Mouse (Mus musculus) embryonic facial prominence, embryonic 14.5 days (tissue): ENCODE results near the gene Dhps. TPM values are rescaled to one million over a fixed set of nuclear protein-coding genes. Genes with fewer than 3 reads are reported as not detected.
"Not testable (repeated sequence)": the region's sequence is repeated elsewhere in the genome, so short reads cannot be mapped to it uniquely, and the experiment has no call there.

Source experiments
- ATAC-seq: fragments of 200-750 bp; cut with Nextera tagmentation; 2 replicates; pipeline ENCODE4 v1.8.0; 2017; ENCODE audit warnings: low read depth, moderate number of reproducible peaks, moderate TSS enrichment
- DNase-seq: peaks from one replicate; pipeline ENCODE4 v3.0.0-alpha.2; 2015; ENCODE audit warnings: low spot score
- H3K27ac ChIP-seq: fragments of 300-500 bp; sonication (generic); replicated peaks from 2 replicates; pipeline ENCODE4 v1.5.1; 2014; ENCODE audit warnings: low read depth, mild to moderate bottlenecking, low read length, moderate library complexity
- H3K27me3 ChIP-seq: fragments of 300-500 bp; sonication (generic); replicated peaks from 2 replicates; pipeline ENCODE4 v1.6.1; 2014; ENCODE audit warnings: low read length; ENCODE audit not compliant: control insufficient read depth, insufficient read depth
- H3K36me3 ChIP-seq: fragments of 300-500 bp; sonication (generic); 2 replicates; pipeline ENCODE4 v1.6.1; 2014; ENCODE audit warnings: low read length, mixed read lengths; ENCODE audit not compliant: control insufficient read depth, insufficient read depth
- H3K4me1 ChIP-seq: fragments of 300-500 bp; sonication (generic); 2 replicates; pipeline ENCODE4 v1.6.1; 2014; ENCODE audit warnings: antibody characterized with exemption, low read length; ENCODE audit not compliant: control insufficient read depth, insufficient read depth
- H3K4me2 ChIP-seq: fragments of 300-500 bp; sonication (generic); 2 replicates; pipeline ENCODE4 v1.6.1; 2014; ENCODE audit warnings: low read depth, mild to moderate bottlenecking, low read length, moderate library complexity, mixed read lengths
- H3K4me3 ChIP-seq: fragments of 300-500 bp; sonication (generic); 2 replicates; pipeline ENCODE4 v1.5.1; 2014; ENCODE audit warnings: low read depth, mild to moderate bottlenecking, low read length
- H3K9ac ChIP-seq: fragments of 300-500 bp; sonication (generic); 2 replicates; pipeline ENCODE4 v1.6.1; 2014; ENCODE audit warnings: low read depth, mild to moderate bottlenecking, low read length, moderate library complexity, mixed read lengths
- H3K9me3 ChIP-seq: fragments of 300-500 bp; sonication (generic); 2 replicates; pipeline ENCODE4 v1.6.1; 2016; ENCODE audit warnings: low read length; ENCODE audit not compliant: control insufficient read depth
- WGBS: fragments of 180-500 bp; shearing (Covaris S2); extraction: QIAGEN DNeasy Blood & Tissue Kit; methylation state at CpG from one replicate; pipeline ENCODE4 v1.1.7; 2014; 5-methylcytosine and 5-hydroxymethylcytosine counted together
- polyA plus RNA-seq: library from polyadenylated mRNA; unstranded; fragments of >200 nt; fragmentation: Nextera tagmentation; extraction: Ambion mirVana; gene quantifications from 2 replicates; pipeline ENCODE4 v1.2.1, GENCODE M21; 2014

The Dhps gene
- polyA plus RNA-seq, 1 experiment from 2014 or later: 44.0 TPM

- peak; percentile 16; the same call in 1 of the 2 replicates for ATAC-seq
- DNase-seq: peak; percentile 84
- peak within 1 kb of the TSS; percentile 87 for H3K4me2 ChIP-seq
- peak within 1 kb of the TSS; percentile 72 for H3K27ac ChIP-seq
- peak within 1 kb of the TSS; percentile 81 for H3K9ac ChIP-seq
- H3K4me3 ChIP-seq: peak within 1 kb of the TSS; percentile 75
- H3K9me3 ChIP-seq: no peaks in the 10 kb centered on the region
- no peaks in the 10 kb centered on the region for H3K27me3 ChIP-seq
- H3K36me3 ChIP-seq: peaks cover 33% of the 10 kb centered on the region
- WGBS: under 1% methylated on average over 30 of the region's 30 CpGs
- peaks cover 16% of the 10 kb centered on the region for H3K4me1 ChIP-seq
Observed at GRCm38 (mm10) chr8:85080532-85081215, 9.1 kb downstream of the Dhps start, which contains the start of gene Wdr83os. TSS of gene Wdr83os (plus strand) at chr8:85080740.

- DNase-seq (peak; percentile 56), ATAC-seq (peak; percentile 44)
- H3K27ac ChIP-seq: peak within 1 kb of the TSS; percentile 72
- peaks cover 16% of the 10 kb centered on the region for H3K4me1 ChIP-seq
- 0 out of 2 replicates have a peak, but pooled peaks cover 28% of the 10 kb centered on the region for H3K36me3 ChIP-seq
- peak within 1 kb of the TSS; percentile 81 for H3K9ac ChIP-seq
- under 1% methylated on average over 9 of the region's 9 CpGs for WGBS
- H3K4me2 ChIP-seq: peak within 1 kb of the TSS; percentile 87
- H3K4me3 ChIP-seq: peak within 1 kb of the TSS; percentile 75
- H3K27me3 ChIP-seq: no peaks in the 10 kb centered on the region
- H3K9me3 ChIP-seq: no peaks in the 10 kb centered on the region
Observed at GRCm38 (mm10) chr8:85081216-85081555, 9.6 kb downstream of the Dhps start, which contains the start of gene Wdr83. TSS of gene Wdr83 (minus strand) at chr8:85081306.

DNA sequence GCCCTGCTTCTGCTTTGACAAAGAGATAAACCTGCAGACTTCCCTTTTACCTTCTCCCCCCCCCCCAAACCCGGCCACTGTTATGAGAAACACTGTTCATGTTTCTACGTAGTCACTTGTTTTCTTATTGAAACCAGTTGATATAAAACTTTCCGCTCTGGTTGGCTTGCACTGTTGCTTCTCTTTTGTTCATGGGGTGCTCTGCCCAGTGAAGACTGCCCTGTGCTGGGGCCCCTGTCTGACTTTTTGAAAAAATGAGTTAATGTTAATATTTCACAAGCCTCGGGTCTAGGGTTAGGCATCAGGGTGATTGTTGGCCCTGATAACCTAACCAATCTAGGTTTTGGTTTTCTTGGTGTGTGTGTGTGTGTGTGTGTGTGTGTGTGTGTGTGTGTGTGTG, 10.6 kb downstream of the Dhps start:
- H3K9me3 ChIP-seq, H3K27me3 ChIP-seq, H3K4me2 ChIP-seq, H3K27ac ChIP-seq, ATAC-seq, H3K9ac ChIP-seq, H3K4me3 ChIP-seq, DNase-seq: not testable (repeated sequence)
- H3K4me1 ChIP-seq: peaks cover 16% of the 10 kb centered on the region
- WGBS: 78% methylated on average over 4 of the region's 4 CpGs
- H3K36me3 ChIP-seq: peaks cover 25% of the 10 kb centered on the region; the same call in 1 of the 2 replicates

DNA sequence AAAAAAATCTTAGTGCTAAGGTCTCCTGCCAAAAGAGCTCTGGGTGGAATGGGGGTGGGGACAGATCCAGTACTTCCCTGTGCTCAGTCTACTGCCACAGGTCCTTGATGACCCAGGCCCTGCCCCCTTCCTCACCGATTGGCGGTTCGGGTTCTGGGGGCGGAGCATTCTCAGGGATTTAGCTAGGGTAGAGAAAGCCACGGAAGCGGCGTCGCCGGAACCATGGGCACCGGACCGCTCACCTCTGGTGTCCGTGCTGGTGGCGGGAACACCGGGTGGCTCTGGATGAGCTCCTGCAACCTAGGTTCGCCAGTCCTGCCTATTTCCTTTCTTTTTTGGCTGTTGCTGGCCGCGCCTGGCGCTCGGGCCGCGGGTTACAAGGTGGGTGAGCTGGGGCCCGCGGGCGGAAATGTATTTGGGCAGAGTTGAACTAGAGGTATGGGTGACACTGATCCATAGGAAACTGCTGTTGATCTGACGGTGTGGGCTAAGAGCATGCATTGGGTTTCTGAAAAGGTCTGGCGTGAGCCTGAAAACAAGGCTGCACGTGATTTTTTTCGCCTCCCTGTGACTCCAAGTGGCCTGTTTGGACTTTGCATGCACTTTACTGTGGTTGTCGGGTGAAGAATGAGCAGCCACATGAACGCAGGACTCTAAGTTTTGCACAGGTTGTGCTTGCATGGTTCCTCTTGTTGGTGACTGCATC, 11.7 kb downstream of the Dhps start, which contains the start of gene Man2b1:
Gene Man2b1 (plus strand): TSS at position 163 of the 706 bp plus-strand sequence.
- 2% methylated on average over 30 of the region's 30 CpGs for WGBS
- DNase-seq: peak; percentile 93
- peak; percentile 92 for ATAC-seq
- no peaks in the 10 kb centered on the region for H3K9me3 ChIP-seq
- H3K27me3 ChIP-seq: no peaks in the 10 kb centered on the region
- peaks cover 29% of the 10 kb centered on the region for H3K36me3 ChIP-seq
- peak within 1 kb of the TSS; percentile 63 for H3K4me3 ChIP-seq
- peak within 1 kb of the TSS; percentile 79 for H3K4me2 ChIP-seq
- no peak within 1 kb of the TSS for H3K27ac ChIP-seq
- H3K9ac ChIP-seq: peak within 1 kb of the TSS; percentile 74
- peaks cover 16% of the 10 kb centered on the region for H3K4me1 ChIP-seq

- ATAC-seq (no peak), DNase-seq (no peak)
- Histone ChIP-seq H3K4me3 (no peak overlapping the region), H3K4me2 (no peak overlapping the region), H3K9me3 (no peaks in the 10 kb centered on the region), H3K4me1 (peaks cover 14% of the 10 kb centered on the region), H3K36me3 (peaks cover 31% of the 10 kb centered on the region), H3K27ac (no peak overlapping the region), H3K27me3 (no peaks in the 10 kb centered on the region), H3K9ac (no peak overlapping the region)
- 87% methylated on average over 8 of the region's 8 CpGs for WGBS
Observed at GRCm38 (mm10) chr8:85084633-85085032, 13.1 kb downstream of the Dhps start.

DNA sequence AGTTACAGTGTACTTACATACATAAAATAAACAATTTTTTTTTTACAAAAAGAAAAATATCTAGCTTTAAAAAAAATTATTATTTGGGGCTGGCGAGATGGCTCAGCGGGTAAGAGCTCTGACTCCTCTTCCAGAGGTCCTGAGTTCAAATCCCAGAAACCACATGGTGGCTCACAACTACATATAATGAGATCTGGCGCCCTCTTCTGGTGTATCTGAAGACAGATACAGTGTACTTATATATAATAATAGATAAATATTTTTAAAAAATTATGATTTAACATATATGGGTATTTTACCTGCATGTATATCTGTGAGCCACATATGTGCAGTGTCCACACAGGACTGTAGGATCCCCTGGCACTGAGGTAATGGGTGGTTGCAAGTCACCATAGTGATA, 14.7 kb downstream of the Dhps start:
- Histone ChIP-seq H3K9ac (no peak overlapping the region), H3K9me3 (no peaks in the 10 kb centered on the region), H3K4me3 (no peak overlapping the region), H3K36me3 (peaks cover 31% of the 10 kb centered on the region), H3K4me2 (no peak overlapping the region), H3K4me1 (peaks cover 10% of the 10 kb centered on the region; the same call in 1 of the 2 replicates), H3K27me3 (no peaks in the 10 kb centered on the region), H3K27ac (no peak overlapping the region)
- DNase-seq (no peak), ATAC-seq (no peak)
- 77% methylated on average over 3 of the region's 3 CpGs for WGBS

DNA sequence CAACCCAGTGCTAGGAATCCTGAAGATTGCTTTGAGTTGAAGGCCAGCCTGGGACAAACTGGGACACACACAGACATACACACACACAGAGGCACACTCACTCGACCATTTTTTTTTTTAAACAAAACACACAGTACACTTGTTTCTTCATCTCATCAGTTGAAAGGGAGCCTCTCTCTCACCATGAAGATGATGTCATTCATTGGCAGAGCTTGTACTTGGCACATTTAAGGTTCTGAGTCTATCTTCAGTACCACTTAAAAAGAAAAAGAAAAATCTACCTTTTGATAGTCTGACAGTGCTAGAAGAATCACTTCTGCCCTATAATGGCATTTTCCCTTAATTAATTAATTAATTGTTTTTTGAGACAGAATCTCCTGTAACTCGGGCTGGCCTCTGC, 17.2 kb downstream of the Dhps start:
- H3K27ac ChIP-seq: no peak overlapping the region
- no peak overlapping the region for H3K9ac ChIP-seq
- no peaks in the 10 kb centered on the region for H3K27me3 ChIP-seq
- no peak overlapping the region for H3K4me2 ChIP-seq
- ATAC-seq: no peak
- H3K4me3 ChIP-seq: no peak overlapping the region
- H3K4me1 ChIP-seq: no peaks in the 10 kb centered on the region
- peaks cover 34% of the 10 kb centered on the region for H3K36me3 ChIP-seq
- no peaks in the 10 kb centered on the region for H3K9me3 ChIP-seq
- DNase-seq: no peak
- WGBS: 79% methylated on average over 2 of the region's 2 CpGs

GRCm38 (mm10) chr8:85090856-85091255, 19.3 kb downstream of the Dhps start:
- 91% methylated on average over 11 of the region's 11 CpGs for WGBS
- Histone ChIP-seq H3K4me3 (no peak overlapping the region), H3K36me3 (peaks cover 42% of the 10 kb centered on the region), H3K9me3 (no peaks in the 10 kb centered on the region), H3K4me1 (no peaks in the 10 kb centered on the region), H3K9ac (no peak overlapping the region), H3K27ac (no peak overlapping the region), H3K27me3 (no peaks in the 10 kb centered on the region), H3K4me2 (no peak overlapping the region)
- no peak for DNase-seq
- no peak for ATAC-seq
